Mouse (Mus musculus): ENCODE results near the gene Esrrb.

DNA sequence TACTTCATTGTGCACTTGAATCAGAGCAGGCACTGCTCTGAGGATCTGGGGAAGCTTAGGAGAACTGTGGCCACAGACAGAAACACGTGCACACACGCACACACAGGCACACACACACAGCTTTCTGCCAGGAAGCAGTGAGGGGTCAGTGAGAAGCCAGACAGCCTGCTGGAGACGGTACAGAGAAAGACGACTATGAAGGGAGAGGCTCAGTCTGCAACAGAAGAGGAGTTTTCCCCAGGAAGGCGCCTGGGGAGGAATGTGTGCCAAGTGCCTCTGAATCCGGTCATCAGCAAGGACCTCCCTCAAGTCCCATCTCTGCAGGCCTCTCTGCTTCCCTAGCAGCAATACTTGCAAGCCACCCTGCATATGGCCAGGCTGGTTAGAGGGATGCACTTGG is 1.5 kb upstream of the Esrrb start:
- no peak for TF ChIP-seq CTCF (IDR thresholded peaks at IDR 0.05; ENCODE audit: low read depth, low read length)
- no peak for TF ChIP-seq EP300 (IDR thresholded peaks at IDR 0.05; ENCODE audit: insufficient read depth, low read depth, low read length)

Data from ES-Bruce4 (cell line).